Mouse (Mus musculus): ENCODE measurements around the gene Sec23a.
A peak's percentile ranks its signal among the peaks of the same experiment; 100 is the strongest.
"Not testable (repeated sequence)": the region's sequence is repeated elsewhere in the genome, so short reads cannot be mapped to it uniquely, and the experiment has no call there.

Sec23a gene

DNA sequence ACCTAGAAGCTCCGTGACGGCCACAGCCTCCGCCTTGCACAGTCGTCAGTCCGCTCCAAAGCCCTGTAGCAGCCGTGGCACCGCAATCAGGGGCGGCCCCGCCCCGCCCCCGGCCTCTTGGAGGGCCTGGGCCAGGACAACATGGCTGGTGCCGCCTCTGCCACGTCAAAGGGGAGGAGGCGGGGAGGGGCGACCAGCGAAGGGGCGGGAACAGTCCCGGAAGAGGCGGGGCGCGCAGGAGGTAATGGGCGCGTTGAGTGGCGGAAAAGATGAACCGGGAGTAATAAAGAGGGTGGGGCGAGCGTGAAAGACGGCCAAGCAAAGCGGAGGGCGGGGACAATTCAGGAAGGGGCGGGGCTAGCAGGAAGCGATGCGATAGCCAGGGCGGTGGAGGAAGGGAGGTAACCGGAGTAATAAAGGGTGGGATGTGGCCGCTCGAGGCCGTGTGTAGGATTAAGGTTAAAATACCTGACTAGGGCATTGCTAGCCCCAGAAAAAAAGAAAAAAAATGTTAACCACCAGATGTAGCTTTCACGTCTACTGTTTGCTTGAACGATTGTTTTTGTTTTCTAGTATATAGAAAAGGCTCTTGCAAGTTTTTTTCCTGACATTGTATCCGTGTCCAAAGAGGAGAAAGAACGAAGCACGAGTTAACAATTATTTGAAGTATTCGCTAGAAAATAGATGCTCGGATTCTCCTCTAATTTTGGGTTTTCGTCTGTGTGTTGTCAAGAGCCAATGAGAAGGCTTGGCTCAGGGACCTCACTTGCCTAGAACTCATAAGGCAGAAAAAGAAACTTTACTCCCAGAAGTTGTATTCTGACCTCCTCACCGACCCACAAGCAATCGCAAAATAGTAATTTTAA, at the start of gene Sec23a:
TSS of gene Sec23a (minus strand) at position 174 of the 866 bp plus-strand sequence.
- peak; percentile 98 for DNase-seq (ENCODE audit: low spot score)

- DNase-seq (ENCODE audit: low spot score) = peak; percentile 61
These were observed 49.3 kb upstream of the Sec23a start, which contains the start of gene Trappc6b for GRCm38 (mm10) chr12:59060993-59061595. Trappc6b (minus strand) TSS chr12:59061472.

- DNase-seq (ENCODE audit: low spot score) = no peak
These were observed 48.5 kb upstream of the Sec23a start for GRCm38 (mm10) chr12:59060322-59060721.

DNA sequence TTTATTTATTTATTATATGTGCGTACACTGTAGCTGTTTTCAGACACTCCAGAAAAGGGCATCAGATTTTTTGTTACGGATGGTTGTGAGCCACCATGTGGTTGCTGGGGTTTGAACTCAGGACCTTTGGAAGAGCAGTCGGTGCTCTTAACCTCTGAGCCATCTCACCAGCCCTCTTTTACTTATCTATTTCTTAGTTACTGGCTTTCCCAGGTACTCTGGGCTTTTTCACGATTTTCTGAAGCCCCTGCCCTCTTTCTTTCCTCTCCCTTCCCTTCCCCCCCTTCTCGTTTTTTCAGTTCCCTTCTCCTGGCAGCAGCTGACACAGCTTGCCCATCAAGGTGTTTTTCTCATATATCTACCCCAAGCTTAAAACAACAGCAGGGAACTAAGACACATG, 46.4 kb upstream of the Sec23a start:
- DNase-seq (ENCODE audit: low spot score) = not testable (repeated sequence)

- DNase-seq (ENCODE audit: low spot score) = no peak
These were observed 44.4 kb upstream of the Sec23a start for GRCm38 (mm10) chr12:59056222-59056621.

GRCm38 (mm10) chr12:59055196-59055850, 43.5 kb upstream of the Sec23a start:
- DNase-seq (ENCODE audit: low spot score) = no peak

GRCm38 (mm10) chr12:59053976-59054375, 42.2 kb upstream of the Sec23a start:
- no peak for DNase-seq (ENCODE audit: low spot score)

DNA sequence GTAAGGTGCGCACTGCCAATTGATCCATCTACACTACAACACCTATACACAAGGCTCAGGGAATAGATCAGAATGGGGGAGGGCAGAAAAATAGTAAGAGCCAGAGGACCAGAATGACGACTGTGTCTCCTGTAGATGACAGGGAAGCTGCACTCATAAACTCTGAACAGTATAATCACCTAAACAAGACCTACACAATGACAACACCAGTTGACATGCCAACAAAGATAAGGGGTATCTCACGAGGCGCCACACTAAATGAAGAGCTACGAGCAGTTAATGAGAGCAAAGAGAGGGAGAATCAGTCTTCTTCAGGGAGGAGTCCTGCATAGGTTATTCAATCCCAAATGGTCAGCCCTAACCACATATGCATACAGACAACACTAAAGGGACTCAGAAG, 41.3 kb upstream of the Sec23a start:
- DNase-seq (ENCODE audit: low spot score) = no peak

DNA sequence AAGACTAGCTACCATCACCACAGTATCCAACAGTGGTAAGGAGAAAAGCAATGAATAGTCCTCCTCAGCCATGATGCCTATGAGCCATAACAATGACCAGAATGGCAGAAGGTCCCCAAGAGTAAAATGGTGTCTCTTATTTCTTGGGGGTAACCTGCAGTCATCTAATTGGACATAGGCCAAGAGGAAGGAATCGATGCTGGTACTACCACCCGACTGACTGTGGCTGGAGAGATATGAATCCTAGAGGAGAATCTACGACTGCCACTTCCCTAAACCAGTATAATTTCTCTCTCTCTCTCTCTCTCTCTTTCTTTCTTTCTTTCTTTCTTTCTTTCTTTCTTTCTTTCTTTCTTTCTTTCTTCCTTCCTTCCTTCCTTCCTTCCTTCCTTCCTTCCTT, 40.7 kb upstream of the Sec23a start:
- no peak for DNase-seq (ENCODE audit: low spot score)

- DNase-seq (ENCODE audit: low spot score) = no peak
These were observed 29.0 kb upstream of the Sec23a start for GRCm38 (mm10) chr12:59040851-59041250.

GRCm38 (mm10) chr12:59039971-59040844, 28.4 kb upstream of the Sec23a start:
- DNase-seq (ENCODE audit: low spot score) = no peak

DNA sequence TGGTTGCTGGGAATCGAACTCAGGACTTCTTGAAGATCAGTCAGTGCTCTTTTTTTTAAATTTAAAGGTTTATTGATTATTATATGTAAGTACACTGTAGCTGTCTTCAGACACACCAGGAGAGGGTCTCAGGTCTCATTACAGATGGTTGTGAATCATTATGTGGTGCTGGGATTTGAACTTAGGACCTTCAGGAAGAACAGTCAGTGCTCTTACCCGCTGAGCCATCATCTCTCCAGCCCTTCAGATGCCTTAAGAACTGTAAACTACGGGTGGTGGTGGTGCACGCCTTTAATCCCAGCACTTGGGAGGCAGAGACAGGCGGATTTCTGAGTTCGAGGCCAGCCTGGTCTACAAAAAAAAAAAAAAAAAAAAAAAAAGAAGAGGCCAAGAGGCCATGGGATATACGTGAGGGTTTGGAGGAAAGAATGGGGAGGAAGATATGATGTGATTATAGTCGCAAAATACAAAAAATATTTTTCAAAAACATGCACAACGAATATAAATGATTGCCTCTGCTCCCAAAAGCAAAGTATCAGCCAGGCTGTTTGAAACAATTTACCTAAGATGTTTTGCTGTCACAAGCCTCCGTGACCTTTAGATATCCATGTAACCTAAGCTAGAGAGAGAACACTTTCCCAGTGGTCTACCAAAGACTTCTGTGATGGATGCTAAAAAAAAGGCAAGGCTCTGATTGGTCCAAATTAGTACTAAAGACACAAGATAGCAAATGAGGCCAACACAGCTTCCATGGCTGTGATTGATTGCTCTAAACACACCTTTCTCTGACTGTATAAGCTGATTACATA, 27.5 kb upstream of the Sec23a start:
- DNase-seq (ENCODE audit: low spot score) = no peak

DNA sequence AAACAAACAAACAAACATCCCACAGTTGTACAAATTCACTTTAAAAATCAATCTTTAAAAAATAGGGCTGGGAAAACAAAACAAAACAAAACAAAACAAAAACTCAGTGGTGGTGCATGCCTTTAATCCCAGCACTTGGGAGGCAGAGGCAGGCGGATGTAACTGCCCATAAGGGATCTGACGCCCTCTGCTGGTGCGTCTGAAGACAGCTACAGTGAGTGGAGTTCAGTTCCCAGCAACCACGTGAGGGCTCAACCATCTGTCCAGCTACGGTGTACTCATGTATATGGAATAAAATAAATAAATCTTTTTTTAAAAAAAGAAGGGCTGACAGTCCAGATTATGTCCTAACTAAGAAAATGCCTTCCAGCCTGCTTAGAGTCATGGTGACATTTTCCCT, 20.3 kb upstream of the Sec23a start:
- DNase-seq (ENCODE audit: low spot score) = no peak

GRCm38 (mm10) chr12:59021306-59021705, 9.5 kb upstream of the Sec23a start:
- no peak for DNase-seq (ENCODE audit: low spot score)

- DNase-seq (ENCODE audit: low spot score) = no peak
These were observed 8.1 kb upstream of the Sec23a start for GRCm38 (mm10) chr12:59019891-59020290.

GRCm38 (mm10) chr12:59017970-59018369, 6.2 kb upstream of the Sec23a start:
- no peak for DNase-seq (ENCODE audit: low spot score)

GRCm38 (mm10) chr12:59013234-59013633, 1.4 kb upstream of the Sec23a start, which contains the start of gene Gemin2:
Gemin2 (plus strand) TSS chr12:59013393.
- DNase-seq (ENCODE audit: low spot score) = peak; percentile 90

DNA sequence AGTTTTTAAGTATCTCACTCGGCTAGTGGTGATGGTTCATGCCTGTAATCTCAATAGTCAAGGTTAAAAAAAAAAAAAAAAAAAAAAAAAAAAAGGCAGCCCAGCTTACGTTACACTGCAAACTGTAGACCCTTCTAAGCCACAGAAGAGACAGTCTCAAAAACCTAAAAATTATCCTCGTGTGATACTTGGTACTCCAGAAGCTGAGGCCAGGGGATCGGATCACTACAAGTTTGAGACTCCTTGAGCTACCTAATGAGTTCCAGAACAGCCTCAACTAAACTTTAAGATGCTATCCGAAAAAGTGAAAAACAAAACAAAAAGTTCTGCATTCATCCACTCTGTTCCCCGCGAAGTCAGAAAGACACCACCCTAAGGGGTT, 884 bp upstream of the Sec23a start:
- DNase-seq (ENCODE audit: low spot score) = no peak

DNA sequence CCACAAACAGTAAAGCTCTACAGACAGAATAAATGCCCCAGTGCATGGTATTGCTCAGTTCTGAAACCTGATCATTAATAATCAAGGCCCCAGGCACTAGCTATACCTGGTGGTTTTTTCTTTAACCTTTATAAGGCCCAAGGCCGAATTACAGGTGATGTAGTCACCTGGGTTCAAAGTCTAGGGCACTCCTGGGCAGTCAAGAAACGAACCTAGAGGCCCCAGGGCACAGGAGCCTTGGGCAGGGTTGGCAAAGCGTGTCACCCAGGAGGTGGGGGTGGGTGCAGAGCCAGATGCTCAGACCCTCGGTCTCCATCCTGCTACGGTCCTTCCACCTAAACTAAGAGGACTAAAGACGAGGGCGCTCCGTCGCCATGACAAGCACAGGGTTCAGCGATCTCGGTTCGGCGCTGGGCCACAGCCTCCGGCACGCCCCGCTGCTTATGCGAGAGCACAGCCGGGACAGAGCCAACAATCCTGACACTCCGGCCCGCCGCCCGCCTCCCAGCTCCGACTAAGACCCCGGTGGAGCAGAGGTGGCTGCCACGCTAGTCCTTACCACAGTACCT, 458 bp downstream of the Sec23a start:
- no peak for DNase-seq (ENCODE audit: low spot score)

DNA sequence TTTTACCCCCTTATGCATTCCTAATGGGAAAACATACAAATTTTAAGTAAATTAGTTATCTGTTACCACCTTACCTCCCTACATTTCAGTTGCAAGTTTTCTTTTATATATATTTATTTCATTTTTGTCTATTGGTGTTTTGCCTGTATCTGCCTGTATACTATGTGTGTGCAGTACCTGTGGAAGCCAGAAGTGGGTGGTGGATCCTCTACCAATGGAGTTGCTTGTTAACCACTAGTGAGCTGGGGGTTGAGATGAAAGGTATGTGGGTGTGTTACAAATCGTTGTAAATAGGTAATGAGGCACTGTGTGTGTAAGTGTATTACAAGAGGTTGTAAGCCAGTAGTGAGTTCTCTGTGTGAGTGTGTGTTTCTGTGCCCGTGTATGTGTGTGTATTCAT, 1.3 kb downstream of the Sec23a start:
- DNase-seq (ENCODE audit: low spot score) = no peak

DNA sequence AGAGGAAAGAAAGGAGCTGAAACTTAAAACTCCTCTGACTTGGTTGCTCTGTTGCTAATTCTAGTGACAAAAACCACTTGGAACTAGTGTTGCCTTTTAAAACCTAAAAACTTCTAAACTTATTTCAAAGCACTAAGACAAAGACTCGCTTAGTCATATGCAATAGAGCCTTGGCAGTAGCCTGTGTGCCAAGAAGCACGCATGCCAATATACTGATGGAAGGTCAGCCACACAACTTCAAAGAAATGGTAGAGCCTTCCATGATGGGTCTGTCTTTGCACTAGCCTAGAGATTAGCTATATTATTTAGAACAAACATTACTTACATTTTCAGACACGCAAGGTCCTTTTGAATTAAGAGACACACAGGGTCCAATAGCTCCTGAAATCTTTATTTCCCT, 26.1 kb downstream of the Sec23a start:
- DNase-seq (ENCODE audit: low spot score) = no peak
